Mouse (Mus musculus): ENCODE data around the gene Topaz1. TPM values are rescaled to one million over a fixed set of nuclear protein-coding genes. Genes with fewer than 3 reads are reported as not detected.

Gene Topaz1
- polyA plus RNA-seq, 1 experiment, result not detected

DNA sequence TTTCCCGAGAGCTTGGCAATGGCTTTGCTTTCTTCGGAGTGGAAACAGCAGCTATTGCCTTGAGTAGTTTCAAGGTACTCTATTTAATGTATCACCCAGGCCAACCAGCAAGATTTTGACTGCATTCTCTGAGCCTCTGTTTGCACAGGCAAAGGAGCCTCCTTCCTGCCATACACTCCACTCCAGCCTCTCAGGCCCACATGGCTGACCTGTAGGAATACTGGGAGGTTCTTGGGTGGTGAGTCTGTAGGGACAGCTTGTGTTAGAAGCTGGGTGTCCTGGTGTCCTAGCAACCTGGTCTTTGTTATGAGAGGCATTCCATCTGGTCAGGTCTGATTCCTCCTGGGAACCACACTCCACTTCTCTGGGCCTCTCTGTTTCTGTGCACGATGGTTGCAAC, 96.6 kb downstream of the Topaz1 start, which contains the start of gene Gm35549:
Gene Gm35549 (minus strand): TSS at position 276 of the 400 bp plus-strand sequence.
- TF ChIP-seq GATA1 (IDR thresholded peaks at IDR 0.05; ENCODE audit: low read length), result no peak

DNA sequence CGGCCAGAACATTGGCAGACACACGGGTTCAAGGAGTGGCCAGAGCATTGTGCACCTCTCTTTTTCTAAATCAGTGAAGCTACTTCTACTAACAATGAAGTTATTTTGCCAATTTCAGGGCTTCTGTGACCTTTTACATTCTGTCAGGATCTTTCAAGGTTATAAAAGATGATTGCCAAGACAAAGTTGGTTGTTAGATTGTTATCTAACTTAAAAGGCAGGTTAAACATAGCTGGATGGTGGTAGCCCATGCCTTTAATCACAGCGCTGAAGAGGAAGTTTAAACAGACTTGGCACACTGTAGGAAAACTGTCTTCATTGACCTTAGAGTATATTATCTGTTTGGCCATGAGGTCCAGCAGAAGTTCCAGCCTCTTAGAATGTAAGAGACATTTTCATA, 98.5 kb downstream of the Topaz1 start:
- TF ChIP-seq GATA1 (IDR thresholded peaks at IDR 0.05; ENCODE audit: low read length), result no peak

DNA sequence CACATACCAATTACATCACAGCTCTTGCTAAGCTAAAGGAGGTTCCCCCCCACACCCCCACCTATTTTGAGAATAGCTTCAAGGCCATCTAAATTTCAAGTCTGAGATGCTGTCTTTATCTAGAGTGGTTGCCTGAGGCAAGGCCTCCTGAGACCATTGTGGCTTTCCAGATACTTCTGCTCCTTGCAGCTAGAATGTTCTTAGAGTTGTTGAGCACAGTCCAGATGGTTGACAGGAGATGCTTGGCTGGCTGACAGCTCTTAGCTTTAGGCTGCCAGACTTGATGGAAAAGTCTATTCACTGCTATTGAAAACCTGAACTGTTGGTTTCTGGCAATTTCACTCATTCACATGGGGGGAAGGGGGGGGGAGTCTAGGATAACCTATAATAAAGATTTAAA, 99.0 kb downstream of the Topaz1 start:
- TF ChIP-seq GATA1 (IDR thresholded peaks at IDR 0.05; ENCODE audit: low read length), result no peak

Other genes starting within 250 kb of the Topaz1 start
- 0.45 and 1.3 TPM in 2 replicates for gene Tcaim, start 58.2 kb downstream of the Topaz1 start, polyA plus RNA-seq (2012)
- not detected in 2 replicates for gene Gm35549, start 96.7 kb downstream of the Topaz1 start, polyA plus RNA-seq (2012)
- gene Zfp445, start 118.7 kb downstream of the Topaz1 start, polyA plus RNA-seq (2012), result 5.8 and 7.9 TPM in 2 replicates
- gene Zkscan7, start 138.3 kb downstream of the Topaz1 start, polyA plus RNA-seq (2012), result not detected in 2 replicates
- 1.4 and 1.7 TPM in 2 replicates for gene Zfp105, start 175.7 kb downstream of the Topaz1 start, polyA plus RNA-seq (2012)
- gene 1110059G10Rik, start 203.7 kb downstream of the Topaz1 start, polyA plus RNA-seq (2012), result 2.3 and 5.9 TPM in 2 replicates
- 35.6 and 35.8 TPM in 2 replicates for gene Kif15, start 203.7 kb downstream of the Topaz1 start, polyA plus RNA-seq (2012)